In the genomic region with DNA sequence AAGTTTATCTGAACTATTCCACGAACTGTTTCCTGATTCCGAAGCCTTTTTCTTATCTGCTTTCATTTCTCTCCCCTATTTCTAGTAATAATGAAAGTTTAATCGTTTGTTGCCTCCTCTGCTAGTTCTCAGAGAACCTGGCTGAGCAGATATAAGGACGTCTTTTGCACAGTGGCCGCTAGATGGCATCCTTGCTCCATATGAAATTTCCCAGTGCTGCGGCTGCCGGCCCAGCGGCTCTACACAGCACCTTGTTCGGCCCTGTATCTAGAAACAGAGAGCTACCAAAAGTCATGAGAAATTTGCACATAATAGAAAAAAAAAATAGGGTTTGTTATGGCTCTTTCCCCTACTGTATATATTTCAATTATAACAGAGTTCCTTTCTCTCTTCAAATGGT, we compare ENCODE assay signal across 1 mouse cellular context.
TF ChIP-seq lines count a peak whose summit lies in the region.

No protein-coding gene starts in this region.

TF ChIP-seq in MEL, 35 proteins besides CTCF, POLR2A, EP300 and RAD21 (continued from another document):
- TF ChIP-seq UBTF (IDR thresholded peaks at IDR 0.05; ENCODE audit: borderline replicate concordance, insufficient read depth, low read depth, low read length) = no peak
- no peak for TF ChIP-seq MXI1 (IDR thresholded peaks at IDR 0.05; ENCODE audit: low read depth, low read length)
